Mouse (Mus musculus): ENCODE results near the gene Gm29106.
"Not testable (repeated sequence)": the region's sequence is repeated elsewhere in the genome, so short reads cannot be mapped to it uniquely, and the experiment has no call there.

The Gm29106 gene

GRCm38 (mm10) chr1:118176242-118176641 is at the start of gene Gm29106:
Gm29106 (plus strand) TSS chr1:118176542.
- DNase-seq (ENCODE audit: extremely low read depth, insufficient read length, low spot score), result not testable (repeated sequence)

- no peak for DNase-seq (ENCODE audit: extremely low read depth, insufficient read length, low spot score)
Observed at GRCm38 (mm10) chr1:118228540-118228939, 52.2 kb downstream of the Gm29106 start.

DNA sequence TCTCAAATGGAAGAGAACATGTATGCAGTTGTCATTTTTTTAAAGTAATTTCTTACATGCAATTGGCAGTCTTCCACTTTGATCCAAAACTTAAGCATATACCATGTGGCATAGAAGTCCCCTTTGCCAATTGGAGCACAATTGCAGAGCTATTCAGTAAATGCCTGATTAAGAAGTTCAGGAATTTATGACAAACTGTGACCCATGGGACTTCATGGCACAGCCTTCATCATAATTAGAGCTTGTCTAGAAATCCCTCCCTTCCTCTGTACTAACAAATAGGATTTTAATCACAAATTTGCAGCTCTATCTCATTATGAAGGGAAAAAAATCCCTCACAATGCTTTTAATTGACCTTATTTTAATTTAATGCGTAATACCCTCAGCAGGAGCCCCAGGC is 59.7 kb downstream of the Gm29106 start:
- no peak for DNase-seq (ENCODE audit: extremely low read depth, insufficient read length, low spot score)

All from 3134 (cell line).